ENCODE assay signal across 8 mouse cellular contexts in the genomic region with DNA sequence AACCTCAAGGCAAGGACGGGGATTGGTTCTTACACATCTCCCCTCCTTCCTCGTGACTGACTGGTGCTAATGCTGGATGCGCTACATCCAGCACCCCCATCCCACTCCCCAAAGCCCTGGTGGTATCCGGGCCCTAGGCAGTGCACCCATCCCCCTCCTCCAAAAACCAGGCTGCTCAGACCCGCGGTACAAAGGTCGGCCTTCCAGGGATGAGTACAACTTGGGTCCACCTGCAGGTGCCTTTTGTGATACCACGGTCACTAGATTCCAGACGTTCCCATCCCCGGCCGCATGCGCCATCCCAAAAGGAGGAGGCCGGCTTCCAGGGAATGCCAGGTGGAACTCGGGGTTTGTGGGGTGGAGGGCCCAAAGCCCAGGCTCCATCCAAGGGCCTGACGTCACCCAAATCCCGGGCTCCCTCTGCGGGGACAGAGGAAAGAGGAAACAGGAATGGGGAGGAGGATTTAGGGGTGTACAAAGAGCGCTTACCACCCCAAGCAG. TPM values are rescaled to one million over a fixed set of nuclear protein-coding genes. Genes with fewer than 3 reads are reported as not detected.
DNase-seq lines count a peak whose midpoint lies in the region; ATAC-seq and TF ChIP-seq lines count a peak whose summit lies in the region.

No protein-coding gene starts in this region.

- H3K4me1 ChIP-seq in embryonic facial prominence, embryonic 12.5 days, result peaks cover 4% of the 10 kb centered on the region; the same call in 1 of the 2 replicates
- H3K4me1 ChIP-seq in lung, embryonic 16.5 days (replicated peaks; ENCODE audit: control insufficient read depth, insufficient read depth, low read length), result peaks cover 7% of the 10 kb centered on the region
- H3K4me1 ChIP-seq in small intestine, adult 2 months (ENCODE audit: control insufficient read depth, insufficient read depth, insufficient read length, low read length), result peaks cover 31% of the 10 kb centered on the region

- H3K36me3 ChIP-seq in embryonic facial prominence, embryonic 12.5 days, result no peaks in the 10 kb centered on the region
- H3K36me3 ChIP-seq in lung, embryonic 16.5 days (ENCODE audit: control insufficient read depth, insufficient read depth, low read length), result no peaks in the 10 kb centered on the region
- peaks cover 4% of the 10 kb centered on the region; the same call in 1 of the 2 replicates for H3K36me3 ChIP-seq in small intestine, adult 2 months (ENCODE audit: control insufficient read depth, insufficient read depth, low read length)

- H3K27me3 ChIP-seq in embryonic facial prominence, embryonic 12.5 days, result no peaks in the 10 kb centered on the region
- no peaks in the 10 kb centered on the region for H3K27me3 ChIP-seq in lung, embryonic 16.5 days (ENCODE audit: control insufficient read depth, insufficient read depth, low read depth, low read length)
- H3K27me3 ChIP-seq in small intestine, adult 2 months (ENCODE audit: control insufficient read depth, insufficient read depth, low read length), result no peaks in the 10 kb centered on the region

- TF ChIP-seq CTCF in layer of hippocampus, adult 2 months (conservative IDR thresholded peaks at IDR 0.05), result no peak
- no peak for TF ChIP-seq CTCF in small intestine, adult 2 months (IDR thresholded peaks at IDR 0.05; ENCODE audit: extremely low read depth, insufficient read length, insufficient replicate concordance, low read depth, low read length)

- peak overlapping the region; percentile 89 for H3K4me2 ChIP-seq in embryonic facial prominence, embryonic 12.5 days (replicated peaks)
- peak overlapping the region; percentile 95 for H3K4me2 ChIP-seq in lung, embryonic 16.5 days (ENCODE audit: low read depth, low read length)

- ATAC-seq in embryonic facial prominence, embryonic 12.5 days (ENCODE audit: insufficient number of reproducible peaks, insufficient read depth, low FRiP score, low TSS enrichment), result no peak
- peak; percentile 26; the same call in 1 of the 2 replicates for ATAC-seq in lung, embryonic 16.5 days (ENCODE audit: low read depth)

- no peaks in the 10 kb centered on the region for H3K9me3 ChIP-seq in embryonic facial prominence, embryonic 12.5 days
- no peaks in the 10 kb centered on the region for H3K9me3 ChIP-seq in lung, embryonic 16.5 days (ENCODE audit: control insufficient read depth, low read length)

- no peak overlapping the region for H3K27ac ChIP-seq in embryonic facial prominence, embryonic 12.5 days
- peak overlapping the region; percentile 99 for H3K27ac ChIP-seq in layer of hippocampus, adult 2 months
- no peak overlapping the region for H3K27ac ChIP-seq in lung, embryonic 16.5 days (ENCODE audit: low read length)
- peak overlapping the region; percentile 69 for H3K27ac ChIP-seq in small intestine, adult 2 months (ENCODE audit: insufficient read depth, low read depth, low read length)

- peak overlapping the region; percentile 74 for H3K4me3 ChIP-seq in embryonic facial prominence, embryonic 12.5 days
- peak overlapping the region; percentile 71 for H3K4me3 ChIP-seq in layer of hippocampus, adult 2 months
- peak overlapping the region; percentile 70 for H3K4me3 ChIP-seq in lung, embryonic 16.5 days (ENCODE audit: low read length)
- peak overlapping the region; percentile 93 for H3K4me3 ChIP-seq in small intestine, adult 2 months (ENCODE audit: low read depth, low read length)

- H3K9ac ChIP-seq in embryonic facial prominence, embryonic 12.5 days, result peak overlapping the region; percentile 74
- peak overlapping the region; percentile 66 for H3K9ac ChIP-seq in lung, embryonic 16.5 days (ENCODE audit: low read length)

- DNase-seq in embryo, embryonic 10 days (ENCODE audit: low spot score), result peak; percentile 18
- no peak for DNase-seq in embryo, embryonic 9.5 days (ENCODE audit: extremely low spot score)
- peak; percentile 65 for DNase-seq in Muller cell, postnatal 12 days (ENCODE audit: inconsistent ontology term)
- DNase-seq in heart, postnatal 25 days (ENCODE audit: low spot score), result peak; percentile 6
- peak; percentile 39 to 48 for DNase-seq in layer of hippocampus, adult 2 months (ENCODE audit: low spot score in 2 of 2)

- intact Hi-C loops in heart, postnatal 25 days (cut with DNase I), result no loop called here

- WGBS in embryonic facial prominence, embryonic 12.5 days, result 2% methylated on average over 18 of the region's 18 CpGs
- 1% methylated on average over 18 of the region's 18 CpGs for WGBS in lung, embryonic 16.5 days
- 2% methylated on average over 18 of the region's 18 CpGs for WGBS in small intestine, adult 2 months

- no peak for TF ChIP-seq POLR2A in small intestine, adult 2 months (IDR thresholded peaks at IDR 0.05; ENCODE audit: low read depth, low read length)

RNA-seq across cellular contexts. Expression of gene Scamp5, which starts 0.5 kb away (rescaled TPM):
- polyA plus RNA-seq in embryonic facial prominence, embryonic 12.5 days (2016; fragmentation: Nextera tagmentation; extraction: Ambion mirVana), result 15.6 and 16.1 TPM in 2 replicates
- total RNA-seq in heart, postnatal 25 days (2021), result 1 to 10 TPM; 4.9 to 5.1 TPM
- total RNA-seq in layer of hippocampus, adult 2 months (2021), result 100 to 1,000 TPM; 365 to 385 TPM
- 6.2 and 7.0 TPM in 2 replicates for polyA plus RNA-seq in lung, embryonic 16.5 days (2015; fragmentation: Nextera tagmentation; extraction: Ambion mirVana)
- polyA plus RNA-seq in small intestine, adult 2 months (2012; rRNA removed), result 104 and 119 TPM in 2 replicates

RNA-seq across cellular contexts. Expression of gene Ppcdc, which starts 27.4 kb away (rescaled TPM):
- polyA plus RNA-seq in embryonic facial prominence, embryonic 12.5 days (2016; fragmentation: Nextera tagmentation; extraction: Ambion mirVana), result 25.9 and 30.3 TPM in 2 replicates
- total RNA-seq in heart, postnatal 25 days (2021), result 1 to 10 TPM; 7.8 to 8.7 TPM
- total RNA-seq in layer of hippocampus, adult 2 months (2021), result 10 to 100 TPM; 16.5 to 16.9 TPM
- 24.8 and 27.6 TPM in 2 replicates for polyA plus RNA-seq in lung, embryonic 16.5 days (2015; fragmentation: Nextera tagmentation; extraction: Ambion mirVana)
- polyA plus RNA-seq in small intestine, adult 2 months (2012; rRNA removed), result 10.3 and 14.2 TPM in 2 replicates

RNA-seq across cellular contexts. Expression of gene Rpp25, which starts 36.5 kb away (rescaled TPM):
- polyA plus RNA-seq in embryonic facial prominence, embryonic 12.5 days (2016; fragmentation: Nextera tagmentation; extraction: Ambion mirVana), result 0.89 and 1.6 TPM in 2 replicates
- 1 to 10 TPM; 1.6 to 2.3 TPM for total RNA-seq in heart, postnatal 25 days (2021)
- 10 to 100 TPM in 1 of 2 experiments, 1 to 10 TPM in 1; 9.5 to 10.2 TPM for total RNA-seq in layer of hippocampus, adult 2 months (2021)
- 2.1 TPM in 2 replicates for polyA plus RNA-seq in lung, embryonic 16.5 days (2015; fragmentation: Nextera tagmentation; extraction: Ambion mirVana)
- 1.2 and 10.5 TPM in 2 replicates for polyA plus RNA-seq in small intestine, adult 2 months (2012; rRNA removed)

RNA-seq across cellular contexts. Expression of gene Cox5a, which starts 53.8 kb away (rescaled TPM):
- polyA plus RNA-seq in embryonic facial prominence, embryonic 12.5 days (2016; fragmentation: Nextera tagmentation; extraction: Ambion mirVana), result 531 and 547 TPM in 2 replicates
- total RNA-seq in heart, postnatal 25 days (2021), result 1,000 to 10,000 TPM; 2,545 to 2,748 TPM
- 100 to 1,000 TPM; 372 to 376 TPM for total RNA-seq in layer of hippocampus, adult 2 months (2021)
- polyA plus RNA-seq in lung, embryonic 16.5 days (2015; fragmentation: Nextera tagmentation; extraction: Ambion mirVana), result 448 and 496 TPM in 2 replicates
- polyA plus RNA-seq in small intestine, adult 2 months (2012; rRNA removed), result 952 and 1,569 TPM in 2 replicates

Comparison
In these comparisons a context has a peak if more than half of its experiments do, and no peak if none do; other contexts are left out.
1. H3K27ac ChIP-seq: peak in layer of hippocampus, adult 2 months (single experiment) and small intestine, adult 2 months (single experiment); none in embryonic facial prominence, embryonic 12.5 days (single experiment) and lung, embryonic 16.5 days (single experiment).
2. Peak in every context shown above with its lines, with median percentiles within 50 percentile points of each other: H3K4me3 ChIP-seq.